Mouse (Mus musculus): ENCODE measurements around the gene Snx25.

Gene Snx25

DNA sequence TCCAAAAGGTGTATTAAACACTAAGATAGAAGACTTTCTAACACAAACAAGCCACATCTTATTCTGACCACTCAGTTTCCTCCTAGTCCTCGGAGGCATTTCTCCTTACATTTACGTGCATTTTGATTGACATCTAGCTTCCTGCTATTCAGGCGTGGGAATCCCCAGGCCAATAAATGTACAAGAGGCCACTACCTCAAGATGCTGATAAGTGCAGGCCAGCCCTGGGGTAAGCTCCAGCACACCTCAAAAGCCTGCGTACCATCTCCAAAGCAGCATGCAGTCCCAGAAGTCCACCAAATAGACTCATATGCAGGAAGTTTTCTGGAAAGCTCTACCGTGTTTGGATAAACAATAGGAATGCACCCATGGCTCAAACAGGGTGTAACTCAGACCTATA, 8.5 kb downstream of the Snx25 start:
- no peak for TF ChIP-seq GATA4 (IDR thresholded peaks at IDR 0.05; ENCODE audit: insufficient replicate concordance, low read length)

DNA sequence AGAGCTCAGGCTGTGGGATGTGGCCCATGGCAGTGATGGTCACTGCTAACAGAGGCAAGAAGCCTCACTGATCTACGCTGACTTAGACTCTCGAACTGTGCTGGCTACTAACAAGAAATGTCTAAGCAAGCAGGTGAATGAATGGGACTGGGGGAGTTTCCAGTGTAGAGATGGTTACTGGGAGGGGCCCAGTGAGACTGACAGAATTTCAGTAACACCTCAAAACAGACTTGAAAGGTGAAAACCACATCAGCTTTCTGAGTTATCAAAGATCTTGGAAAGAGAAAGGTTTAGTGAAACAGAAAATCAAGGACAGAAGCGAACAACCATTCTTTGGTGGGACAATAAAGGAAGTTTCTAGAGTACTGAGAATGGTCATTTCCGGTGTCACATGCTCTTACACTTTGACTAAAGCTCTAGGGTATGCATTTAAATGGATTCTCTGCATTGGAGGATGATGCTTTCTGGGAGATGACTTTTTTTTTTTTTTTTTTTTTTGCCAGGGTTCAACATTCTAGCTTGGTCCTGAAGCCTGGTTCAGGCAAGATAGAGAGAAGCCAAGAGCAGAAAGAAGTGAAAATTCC, 9.4 kb downstream of the Snx25 start:
- no peak for TF ChIP-seq GATA4 (IDR thresholded peaks at IDR 0.05; ENCODE audit: insufficient replicate concordance, low read length)

DNA sequence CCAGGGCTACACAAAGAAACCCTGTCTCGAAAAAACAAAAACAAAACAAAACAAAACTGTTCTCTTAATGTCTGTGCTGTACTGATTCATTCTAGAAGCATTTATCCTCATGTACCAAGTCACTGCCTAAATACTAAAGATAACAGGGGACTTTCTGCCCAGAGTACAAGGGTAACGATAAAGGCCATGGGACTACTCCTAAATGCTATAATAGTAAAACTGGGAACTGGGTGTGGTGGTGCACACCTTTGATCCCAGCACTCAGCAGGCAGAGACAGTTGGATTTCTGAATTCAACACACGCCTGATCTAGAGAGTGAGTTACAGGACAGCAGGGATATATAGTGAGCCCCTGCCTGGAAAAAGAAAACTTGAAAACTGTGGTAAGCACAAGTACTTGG, 10.3 kb downstream of the Snx25 start:
- TF ChIP-seq GATA4 (IDR thresholded peaks at IDR 0.05; ENCODE audit: insufficient replicate concordance, low read length), result no peak

DNA sequence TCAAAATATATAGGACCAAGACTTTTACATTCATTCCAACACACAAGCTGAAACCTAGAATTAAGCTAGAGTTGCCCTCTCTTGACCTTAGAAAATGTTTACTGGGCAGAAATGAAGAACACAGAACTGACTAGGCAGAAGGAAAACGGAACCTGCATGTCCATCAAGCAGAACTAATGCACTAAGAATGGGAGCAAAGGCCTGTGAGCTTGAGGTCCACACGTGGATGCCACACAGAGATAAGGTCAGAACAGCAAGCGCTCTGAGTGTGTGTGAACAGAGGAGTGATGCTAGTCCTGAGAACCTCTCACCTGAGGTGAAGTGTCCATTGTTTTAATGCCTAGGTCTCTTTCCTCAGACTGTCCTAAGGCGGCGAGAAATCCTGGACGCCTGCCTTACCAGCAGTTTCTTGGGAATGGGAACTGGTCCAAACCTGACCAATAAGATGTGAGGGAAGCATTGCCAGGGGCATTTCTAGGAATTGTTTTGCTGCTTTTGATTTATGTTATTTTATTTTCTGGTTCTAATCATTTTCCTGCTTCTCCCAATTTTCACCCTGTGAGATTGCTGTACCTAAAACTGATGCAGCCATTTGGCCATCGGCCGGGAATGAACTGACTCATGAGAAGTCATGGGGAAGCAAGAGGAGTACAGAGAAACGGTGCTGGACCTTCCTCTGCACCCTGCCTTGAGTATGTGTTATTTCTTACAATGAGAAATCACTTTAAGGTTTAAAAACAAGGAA, 11.4 kb downstream of the Snx25 start:
- no peak for TF ChIP-seq GATA4 (IDR thresholded peaks at IDR 0.05; ENCODE audit: insufficient replicate concordance, low read length)

DNA sequence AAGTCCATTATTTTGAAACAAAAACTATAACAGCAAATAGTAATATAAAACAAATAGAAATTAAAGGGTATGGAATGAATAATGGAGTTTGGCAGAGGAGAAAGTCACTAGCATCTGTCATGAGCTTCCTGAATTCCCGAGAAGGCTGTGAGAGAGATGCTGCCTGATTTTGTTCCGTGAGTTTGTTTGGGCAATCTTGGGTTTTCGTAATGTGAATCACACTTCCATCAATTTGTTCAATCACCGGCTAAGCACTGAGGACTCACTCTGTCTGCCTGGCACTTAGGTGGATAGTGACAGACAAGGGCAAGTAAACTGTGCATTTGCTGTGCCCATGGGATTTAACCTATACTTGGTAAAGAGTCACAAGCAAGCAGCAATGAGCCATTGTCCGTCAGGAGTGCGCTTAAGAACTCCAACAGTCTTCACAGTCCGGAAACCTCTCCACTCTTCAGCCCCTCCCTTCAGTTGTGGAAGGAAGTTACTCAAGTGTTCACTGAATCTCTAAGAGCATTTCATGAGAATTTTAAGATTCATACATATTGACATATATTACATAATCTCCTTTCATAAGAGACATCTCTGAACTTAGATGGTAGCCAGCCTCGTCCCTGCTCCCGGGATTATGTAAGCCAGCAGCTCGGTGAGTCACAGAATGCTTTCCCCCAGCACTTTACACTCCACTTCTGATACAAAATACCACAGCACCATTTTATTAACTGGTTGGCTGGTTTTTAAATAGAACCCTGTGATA, 13.9 kb downstream of the Snx25 start:
- TF ChIP-seq GATA4 (IDR thresholded peaks at IDR 0.05; ENCODE audit: insufficient replicate concordance, low read length), result no peak

DNA sequence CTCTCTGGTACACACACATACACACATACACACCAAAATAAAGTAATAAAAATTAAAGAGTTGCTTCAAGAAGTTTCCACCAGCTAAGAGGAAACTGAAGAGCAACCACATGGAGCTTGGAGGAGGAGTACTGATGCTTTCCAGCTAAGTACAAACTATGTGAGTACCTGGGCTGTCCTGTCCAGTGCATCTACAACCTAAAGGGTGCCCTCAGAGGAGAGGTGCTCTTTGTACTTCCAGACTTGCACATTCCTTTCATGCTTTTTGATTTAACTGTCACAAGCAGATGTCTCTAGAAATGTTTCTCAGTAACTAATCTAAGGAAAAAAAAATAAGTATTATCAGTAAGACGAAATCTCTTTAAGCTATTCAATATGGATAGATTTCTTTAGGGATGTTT, 14.6 kb downstream of the Snx25 start:
- no peak for TF ChIP-seq GATA4 (IDR thresholded peaks at IDR 0.05; ENCODE audit: insufficient replicate concordance, low read length)

DNA sequence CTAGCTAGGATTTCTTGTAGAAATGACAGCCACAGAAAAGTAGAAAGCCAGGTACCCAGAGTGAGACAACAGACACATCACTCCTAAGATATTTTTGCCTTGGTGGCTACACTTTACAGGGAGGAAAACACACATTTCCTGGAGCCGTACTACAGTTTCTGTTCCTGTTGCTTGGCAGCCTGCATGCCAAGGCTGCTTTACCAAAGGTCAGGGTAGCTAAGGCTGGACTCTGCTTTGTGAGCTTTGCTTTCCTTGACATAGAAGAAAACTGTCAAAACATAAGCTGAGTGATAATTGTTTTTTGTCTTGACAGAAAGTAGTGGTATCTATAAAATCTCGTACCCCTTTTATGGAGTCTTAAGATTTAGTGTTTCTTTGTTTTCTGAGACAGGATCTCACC, 21.5 kb downstream of the Snx25 start:
- TF ChIP-seq GATA4 (IDR thresholded peaks at IDR 0.05; ENCODE audit: insufficient replicate concordance, low read length), result no peak

DNA sequence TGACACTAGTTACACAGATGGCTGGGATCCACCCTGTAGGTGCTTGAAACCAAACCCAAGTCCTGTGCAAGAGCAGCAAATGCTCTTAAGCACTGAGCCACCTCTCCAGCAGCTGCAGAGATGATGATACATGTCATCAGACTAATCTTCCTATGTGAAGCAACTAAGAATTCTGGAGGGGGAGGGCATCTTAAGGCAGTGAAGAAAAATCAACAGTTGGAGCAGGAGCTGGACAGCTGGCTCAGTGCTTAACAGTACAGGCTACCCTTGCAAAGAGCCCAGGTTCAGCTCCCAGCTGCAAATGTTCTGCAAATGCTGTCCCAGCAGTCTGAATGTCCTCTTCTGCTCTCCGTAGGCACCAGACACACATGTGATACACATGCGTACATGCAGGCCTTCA, 29.5 kb downstream of the Snx25 start:
- TF ChIP-seq GATA4 (IDR thresholded peaks at IDR 0.05; ENCODE audit: insufficient replicate concordance, low read length), result no peak

DNA sequence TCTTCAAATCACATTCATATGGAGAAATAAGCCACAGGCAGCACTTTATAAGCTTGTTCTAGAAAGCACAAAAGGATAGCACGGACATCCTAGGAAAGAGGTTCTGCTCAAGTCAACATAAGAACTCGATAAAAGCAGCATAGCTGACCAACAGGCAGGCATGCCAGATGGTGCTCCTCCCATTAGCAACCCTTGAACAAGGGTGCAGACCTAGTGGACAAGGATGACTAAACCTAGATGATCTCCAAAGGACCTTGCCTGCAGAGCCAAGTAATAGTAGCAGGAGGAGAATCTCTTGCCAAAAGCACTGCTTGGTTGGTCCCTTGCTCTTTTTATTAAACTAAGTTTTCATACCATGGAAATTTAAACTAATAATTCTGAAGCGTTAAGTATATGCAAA, 32.8 kb downstream of the Snx25 start:
- TF ChIP-seq GATA4 (IDR thresholded peaks at IDR 0.05; ENCODE audit: insufficient replicate concordance, low read length), result no peak

DNA sequence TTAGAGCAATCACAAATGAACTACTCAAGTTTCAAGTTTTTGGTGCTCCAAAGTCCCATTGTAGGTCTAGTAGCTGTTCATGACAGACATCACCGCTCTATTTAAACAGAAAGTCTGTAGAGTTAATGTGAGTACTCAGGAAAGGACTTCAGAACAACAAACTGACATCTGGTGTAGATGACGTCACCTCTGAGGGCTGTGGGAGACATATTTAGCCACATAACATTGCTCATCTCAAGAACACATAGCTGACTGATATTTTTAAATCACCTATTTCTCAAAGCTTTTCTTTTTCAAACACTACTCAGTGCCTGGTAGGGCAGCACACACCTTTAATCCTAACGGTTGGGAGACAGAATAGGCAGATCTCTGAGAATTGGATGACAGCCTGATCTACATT, 34.8 kb downstream of the Snx25 start:
- no peak for TF ChIP-seq GATA4 (IDR thresholded peaks at IDR 0.05; ENCODE audit: insufficient replicate concordance, low read length)

DNA sequence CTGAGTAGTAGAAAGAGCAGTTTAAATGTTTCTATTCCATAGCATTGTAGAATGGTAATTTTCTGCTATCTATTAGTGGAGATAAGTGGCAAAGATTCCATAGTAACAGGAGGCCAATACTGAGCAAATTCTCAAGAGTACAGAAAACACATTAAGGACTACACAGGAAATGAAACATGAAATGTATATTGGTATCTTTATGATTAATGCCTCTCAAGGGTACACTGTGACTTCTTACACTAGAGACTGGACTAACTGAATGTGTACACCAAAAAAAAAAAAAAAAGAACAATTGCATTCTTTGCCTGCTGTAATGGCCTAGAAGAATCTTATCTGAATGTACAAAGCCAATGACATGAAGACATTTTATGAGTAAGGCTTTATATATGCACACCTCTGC, 44.3 kb downstream of the Snx25 start:
- TF ChIP-seq GATA4 (IDR thresholded peaks at IDR 0.05; ENCODE audit: insufficient replicate concordance, low read length), result no peak

DNA sequence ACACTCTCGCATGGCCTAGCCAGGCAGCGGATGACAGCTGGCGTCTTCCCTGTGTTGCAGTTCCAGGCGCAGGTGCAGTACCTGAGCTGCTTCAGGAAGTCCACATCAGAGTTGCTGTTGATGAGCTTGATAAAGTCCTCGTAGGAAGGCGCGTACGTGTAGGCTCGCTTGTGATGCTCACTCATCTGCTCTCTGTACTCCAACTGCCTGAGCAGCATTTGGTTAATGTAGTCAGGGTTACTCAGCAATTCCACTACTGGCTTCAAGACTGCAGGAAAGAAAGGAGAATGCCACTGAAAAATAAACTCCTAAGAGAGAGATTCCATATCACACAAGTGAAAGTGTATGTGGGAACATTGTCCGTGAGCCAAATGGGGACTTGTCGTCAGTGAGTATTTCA, 48.5 kb downstream of the Snx25 start:
- no peak for TF ChIP-seq GATA4 (IDR thresholded peaks at IDR 0.05; ENCODE audit: insufficient replicate concordance, low read length)

DNA sequence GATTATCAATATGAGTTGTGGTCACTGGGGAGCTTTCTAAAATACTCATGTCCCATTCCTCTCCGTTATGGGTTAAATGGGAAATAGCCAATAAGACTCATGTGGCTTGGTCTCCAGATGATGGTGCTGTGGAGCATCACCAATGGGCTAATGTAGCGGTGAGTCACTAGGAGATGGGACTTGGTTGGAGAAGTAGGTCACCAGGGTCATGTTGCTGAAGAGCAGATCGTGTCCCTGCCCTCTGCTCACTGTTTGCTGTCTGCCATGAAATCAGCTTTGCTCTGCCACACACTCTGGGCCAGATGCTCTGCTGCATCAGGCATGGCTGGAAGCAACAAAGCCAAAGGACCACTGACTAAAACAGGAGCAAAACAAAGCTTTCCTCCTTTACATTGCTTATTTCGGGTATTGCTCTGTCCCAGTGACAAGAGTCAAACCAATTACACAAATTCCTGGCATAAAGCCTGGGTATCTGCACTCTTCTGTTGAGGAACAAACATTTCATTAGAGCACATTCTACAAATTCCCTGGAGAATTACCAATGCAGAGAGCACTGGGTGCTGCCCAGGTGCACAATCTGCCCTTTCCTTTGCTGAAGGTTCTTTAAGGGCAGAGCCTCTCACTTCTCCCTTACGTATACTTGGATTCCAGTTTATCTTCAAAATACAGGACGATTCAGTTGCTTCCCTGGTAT, 59.1 kb downstream of the Snx25 start:
- no peak for TF ChIP-seq GATA4 (IDR thresholded peaks at IDR 0.05; ENCODE audit: insufficient replicate concordance, low read length)

DNA sequence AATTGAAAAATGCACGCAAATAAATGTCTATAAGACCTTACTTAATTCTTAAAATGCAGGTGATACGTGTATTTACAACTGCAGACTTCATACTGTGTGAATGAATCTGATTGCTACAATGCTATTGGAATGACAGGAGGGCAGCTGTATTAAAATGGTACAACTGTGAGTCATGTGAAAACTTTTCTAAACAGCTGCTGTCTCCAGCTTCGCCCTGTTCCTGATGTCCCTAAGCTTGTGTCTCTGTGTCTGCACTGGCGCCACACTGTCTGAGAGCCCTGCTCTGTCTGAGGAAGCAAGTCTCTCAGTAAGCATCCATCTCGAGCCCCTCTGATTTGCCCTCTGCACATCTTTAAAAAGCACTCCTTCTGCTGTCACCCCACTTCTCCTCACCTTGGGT, 68.8 kb downstream of the Snx25 start:
- TF ChIP-seq GATA4 (IDR thresholded peaks at IDR 0.05; ENCODE audit: insufficient replicate concordance, low read length), result no peak

DNA sequence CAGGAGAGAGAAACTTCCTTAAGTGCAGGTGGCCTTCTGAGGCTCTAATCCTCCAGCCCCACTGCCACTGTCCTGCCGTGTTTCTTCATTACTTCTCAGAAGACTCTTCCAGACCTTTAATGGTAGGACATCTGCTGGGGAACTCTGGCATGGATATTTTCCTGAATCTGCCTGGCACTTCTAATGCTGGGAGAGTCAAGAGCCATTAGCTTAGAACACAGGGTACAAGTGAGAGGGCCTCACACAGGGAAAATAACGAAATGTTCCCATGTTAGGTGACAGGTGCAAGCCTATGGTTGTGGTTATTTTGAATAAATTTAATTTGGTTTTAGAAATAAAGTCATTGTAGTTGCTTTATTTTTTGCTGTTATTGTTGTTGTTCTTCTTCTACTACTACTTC, 70.9 kb downstream of the Snx25 start:
- no peak for TF ChIP-seq GATA4 (IDR thresholded peaks at IDR 0.05; ENCODE audit: insufficient replicate concordance, low read length)

DNA sequence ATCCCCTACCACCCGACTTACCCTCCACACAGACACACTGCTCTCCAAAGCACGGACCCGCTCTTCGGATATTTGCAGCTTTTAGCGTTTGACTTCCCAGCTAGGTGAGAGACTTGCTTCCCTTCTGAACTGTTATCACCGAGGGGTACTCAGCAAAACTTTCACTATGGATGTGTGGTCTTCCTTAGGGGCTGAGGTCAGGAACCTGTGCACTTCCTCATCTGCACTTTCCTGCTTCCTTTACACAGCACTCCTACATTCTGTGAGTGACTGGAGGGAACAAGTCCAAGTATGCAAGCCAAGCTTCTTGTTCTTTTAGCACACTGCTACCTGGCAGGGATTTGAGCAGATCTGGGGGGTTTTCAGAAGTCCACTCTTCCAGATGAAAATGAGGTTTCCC, 73.1 kb downstream of the Snx25 start:
- TF ChIP-seq GATA4 (IDR thresholded peaks at IDR 0.05; ENCODE audit: insufficient replicate concordance, low read length), result no peak
